Mouse (Mus musculus): Measurements from ENCODE around the gene Amot. TPM values are rescaled to one million over a fixed set of nuclear protein-coding genes. Genes with fewer than 3 reads are reported as not detected.

Gene Amot
- polyA plus RNA-seq, 1 experiment = 6.8 TPM

DNA sequence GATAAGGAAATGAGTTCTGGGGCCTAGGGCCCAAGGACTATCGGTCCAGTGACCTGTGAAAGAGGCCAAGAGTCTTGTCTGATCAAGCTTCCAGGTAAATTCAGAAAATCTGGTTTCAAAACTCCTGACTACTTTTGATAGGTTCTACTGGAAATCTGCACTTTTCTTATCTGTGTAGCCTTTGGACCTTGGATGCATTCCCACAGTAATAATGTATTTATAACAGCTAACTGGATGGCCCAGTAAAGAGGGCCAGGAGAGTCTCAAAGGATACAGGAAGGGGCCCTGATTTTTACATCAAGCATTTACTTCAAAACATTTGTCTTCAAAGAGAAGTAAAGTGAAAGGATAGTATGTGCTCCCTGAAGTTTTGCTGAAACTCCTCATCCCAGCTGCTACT is 90.7 kb downstream of the Amot start:
- H3K36me3 ChIP-seq (ENCODE audit: control insufficient read depth, insufficient read depth, low read length) = no peaks in the 10 kb centered on the region
- H3K27ac ChIP-seq (ENCODE audit: control insufficient read depth, insufficient read depth, low read depth, low read length) = no peak overlapping the region
- no peaks in the 10 kb centered on the region for H3K4me1 ChIP-seq (ENCODE audit: control insufficient read depth, insufficient read depth, low read length)
- no peak for TF ChIP-seq CTCF (IDR thresholded peaks at IDR 0.05; ENCODE audit: control insufficient read depth, insufficient read depth, insufficient replicate concordance, low read depth, low read length)
- TF ChIP-seq POLR2A (IDR thresholded peaks at IDR 0.05; ENCODE audit: control insufficient read depth, low read depth, low read length) = no peak
- no peaks in the 10 kb centered on the region for H3K27me3 ChIP-seq (ENCODE audit: control insufficient read depth, insufficient read depth, low read length)
- H3K4me3 ChIP-seq (ENCODE audit: control insufficient read depth, low read depth, low read length) = no peak overlapping the region

- Histone ChIP-seq H3K36me3 (ENCODE audit: control insufficient read depth, insufficient read depth, low read length) (no peaks in the 10 kb centered on the region), H3K4me3 (ENCODE audit: control insufficient read depth, low read depth, low read length) (no peak overlapping the region), H3K27me3 (ENCODE audit: control insufficient read depth, insufficient read depth, low read length) (no peaks in the 10 kb centered on the region), H3K4me1 (ENCODE audit: control insufficient read depth, insufficient read depth, low read length) (no peaks in the 10 kb centered on the region), H3K27ac (ENCODE audit: control insufficient read depth, insufficient read depth, low read depth, low read length) (no peak overlapping the region)
- no peak for TF ChIP-seq CTCF (IDR thresholded peaks at IDR 0.05; ENCODE audit: control insufficient read depth, insufficient read depth, insufficient replicate concordance, low read depth, low read length)
- TF ChIP-seq POLR2A (IDR thresholded peaks at IDR 0.05; ENCODE audit: control insufficient read depth, low read depth, low read length) = no peak
Measured at GRCm38 (mm10) chrX:145411425-145411824, 93.6 kb downstream of the Amot start.

GRCm38 (mm10) chrX:145406052-145406451 is 98.9 kb downstream of the Amot start:
- Histone ChIP-seq H3K27me3 (ENCODE audit: control insufficient read depth, insufficient read depth, low read length) (no peaks in the 10 kb centered on the region), H3K27ac (ENCODE audit: control insufficient read depth, insufficient read depth, low read depth, low read length) (no peak overlapping the region), H3K4me1 (ENCODE audit: control insufficient read depth, insufficient read depth, low read length) (no peaks in the 10 kb centered on the region), H3K4me3 (ENCODE audit: control insufficient read depth, low read depth, low read length) (no peak overlapping the region), H3K36me3 (ENCODE audit: control insufficient read depth, insufficient read depth, low read length) (no peaks in the 10 kb centered on the region)
- TF ChIP-seq CTCF (IDR thresholded peaks at IDR 0.05; ENCODE audit: control insufficient read depth, insufficient read depth, insufficient replicate concordance, low read depth, low read length) = no peak
- TF ChIP-seq POLR2A (IDR thresholded peaks at IDR 0.05; ENCODE audit: control insufficient read depth, low read depth, low read length) = no peak

DNA sequence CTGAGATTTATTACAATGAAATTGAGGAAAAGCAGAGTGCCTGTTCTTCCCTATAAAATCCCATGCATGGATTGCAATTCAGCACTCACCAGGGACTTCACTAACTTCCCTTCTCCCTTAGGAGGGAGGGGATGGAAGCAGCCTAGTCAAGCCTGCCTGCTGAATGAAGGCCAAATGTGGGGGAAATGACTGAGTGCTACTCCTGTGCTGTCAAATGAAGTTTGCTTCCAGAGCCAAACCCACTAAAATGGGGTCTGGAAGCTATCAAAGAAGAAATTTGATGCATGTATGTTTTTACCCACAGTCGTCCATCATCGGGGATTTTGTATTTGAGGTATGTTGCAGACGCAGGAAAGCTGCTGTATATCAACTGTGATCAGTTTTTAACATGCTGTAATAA is 103.1 kb downstream of the Amot start:
- Histone ChIP-seq H3K4me1 (ENCODE audit: control insufficient read depth, insufficient read depth, low read length) (no peaks in the 10 kb centered on the region), H3K27ac (ENCODE audit: control insufficient read depth, insufficient read depth, low read depth, low read length) (no peak overlapping the region), H3K27me3 (ENCODE audit: control insufficient read depth, insufficient read depth, low read length) (no peaks in the 10 kb centered on the region), H3K4me3 (ENCODE audit: control insufficient read depth, low read depth, low read length) (no peak overlapping the region), H3K36me3 (ENCODE audit: control insufficient read depth, insufficient read depth, low read length) (no peaks in the 10 kb centered on the region)
- TF ChIP-seq CTCF (IDR thresholded peaks at IDR 0.05; ENCODE audit: control insufficient read depth, insufficient read depth, insufficient replicate concordance, low read depth, low read length) = no peak

- no peaks in the 10 kb centered on the region for H3K27me3 ChIP-seq (ENCODE audit: control insufficient read depth, insufficient read depth, low read length)
- no peak for TF ChIP-seq POLR2A (IDR thresholded peaks at IDR 0.05; ENCODE audit: control insufficient read depth, low read depth, low read length)
- no peak for TF ChIP-seq CTCF (IDR thresholded peaks at IDR 0.05; ENCODE audit: control insufficient read depth, insufficient read depth, insufficient replicate concordance, low read depth, low read length)
- H3K4me3 ChIP-seq (ENCODE audit: control insufficient read depth, low read depth, low read length) = no peak overlapping the region
- no peaks in the 10 kb centered on the region for H3K4me1 ChIP-seq (ENCODE audit: control insufficient read depth, insufficient read depth, low read length)
- H3K36me3 ChIP-seq (ENCODE audit: control insufficient read depth, insufficient read depth, low read length) = no peaks in the 10 kb centered on the region
- H3K27ac ChIP-seq (ENCODE audit: control insufficient read depth, insufficient read depth, low read depth, low read length) = no peak overlapping the region
Measured at GRCm38 (mm10) chrX:145399236-145399635, 105.7 kb downstream of the Amot start.

Other genes with a start within 250 kb of the Amot start
- gene Lhfpl1, start 156.1 kb downstream of the Amot start, polyA plus RNA-seq (2012; rRNA removed) = not detected in 2 replicates